Mouse (Mus musculus): ENCODE results near the gene Aloxe3. TPM values are rescaled to one million over a fixed set of nuclear protein-coding genes. Genes with fewer than 3 reads are reported as not detected.

Aloxe3 gene
- total and polyA plus RNA-seq, 3 experiments: 0.13 TPM; not detected in 2

DNA sequence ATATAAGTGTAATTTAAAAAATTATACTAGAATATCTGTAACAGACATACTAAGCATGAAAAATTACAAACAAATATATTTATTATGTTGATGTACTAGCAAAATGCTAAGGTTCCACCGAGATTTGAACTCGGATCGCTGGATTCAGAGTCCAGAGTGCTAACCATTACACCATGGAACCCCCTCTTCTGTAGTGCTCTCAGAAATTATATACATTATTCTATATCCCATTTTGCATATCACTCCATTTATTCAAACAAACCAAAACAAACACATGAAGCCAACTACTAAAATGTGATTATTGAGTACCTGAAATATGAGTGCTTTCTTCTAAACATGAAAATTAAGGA lies 1.2 kb upstream of the Aloxe3 start:
- H3K36me3 ChIP-seq (ENCODE audit: control insufficient read depth in 1 of 2, insufficient read depth in 2 of 2, low read length in 2 of 2): 0 out of 4 replicates have a peak, but pooled peaks cover 0 to 2% of the 10 kb centered on the region in 2 experiments
- H3K27me3 ChIP-seq (ENCODE audit: control insufficient read depth in 1 of 2, insufficient read depth in 2 of 2, low read length in 2 of 2): no peaks in the 10 kb centered on the region
- no peak overlapping the region for H3K27ac ChIP-seq (ENCODE audit: control insufficient read depth, low read depth, low read length)
- no peak for DNase-seq (ENCODE audit: low read depth, low spot score)
- H3K9ac ChIP-seq (ENCODE audit: control insufficient read depth, low read depth, low read length, poor library complexity, severe bottlenecking): no peak overlapping the region
- H3K79me2 ChIP-seq (ENCODE audit: control insufficient read depth, insufficient read depth, low read length, poor library complexity): no peaks in the 10 kb centered on the region
- peak; percentile 53; the same call in 1 of the 2 replicates for TF ChIP-seq ELF1 (IDR thresholded peaks at IDR 0.05; ENCODE audit: low read depth, low read length)
- TF ChIP-seq KAT2A (conservative IDR thresholded peaks at IDR 0.05; ENCODE audit: low read depth, low read length): 0 out of 2 replicates have a peak, but pooled peaks have one; percentile 34
- TF ChIP-seq TBP (IDR thresholded peaks at IDR 0.05; ENCODE audit: low read depth, low read length): 0 out of 2 replicates have a peak, but pooled peaks have one; percentile 82
- no peak for TF ChIP-seq HCFC1 (IDR thresholded peaks at IDR 0.05; ENCODE audit: low read depth, low read length)
- TF ChIP-seq POLR2AphosphoS2 (IDR thresholded peaks at IDR 0.05; ENCODE audit: low read length): no peak
- peak; percentile 89 for TF ChIP-seq MAFK (IDR thresholded peaks at IDR 0.05; ENCODE audit: borderline replicate concordance, low read depth, low read length)
- peak overlapping the region in 1 of 2 experiments; percentile 5; a peak in 2 of 4 replicates for H3K4me3 ChIP-seq (ENCODE audit: control insufficient read depth in 1 of 2, insufficient read depth in 1 of 2, low read depth in 2 of 2, low read length in 2 of 2)
- no peaks in the 10 kb centered on the region for H3K9me3 ChIP-seq (replicated peaks; ENCODE audit: insufficient read depth, low read length)
- peaks cover 0 to 10% of the 10 kb centered on the region in 2 experiments; a peak in 2 of 4 replicates for H3K4me1 ChIP-seq (ENCODE audit: control insufficient read depth in 1 of 2, insufficient read depth in 2 of 2, low read length in 2 of 2)

DNA sequence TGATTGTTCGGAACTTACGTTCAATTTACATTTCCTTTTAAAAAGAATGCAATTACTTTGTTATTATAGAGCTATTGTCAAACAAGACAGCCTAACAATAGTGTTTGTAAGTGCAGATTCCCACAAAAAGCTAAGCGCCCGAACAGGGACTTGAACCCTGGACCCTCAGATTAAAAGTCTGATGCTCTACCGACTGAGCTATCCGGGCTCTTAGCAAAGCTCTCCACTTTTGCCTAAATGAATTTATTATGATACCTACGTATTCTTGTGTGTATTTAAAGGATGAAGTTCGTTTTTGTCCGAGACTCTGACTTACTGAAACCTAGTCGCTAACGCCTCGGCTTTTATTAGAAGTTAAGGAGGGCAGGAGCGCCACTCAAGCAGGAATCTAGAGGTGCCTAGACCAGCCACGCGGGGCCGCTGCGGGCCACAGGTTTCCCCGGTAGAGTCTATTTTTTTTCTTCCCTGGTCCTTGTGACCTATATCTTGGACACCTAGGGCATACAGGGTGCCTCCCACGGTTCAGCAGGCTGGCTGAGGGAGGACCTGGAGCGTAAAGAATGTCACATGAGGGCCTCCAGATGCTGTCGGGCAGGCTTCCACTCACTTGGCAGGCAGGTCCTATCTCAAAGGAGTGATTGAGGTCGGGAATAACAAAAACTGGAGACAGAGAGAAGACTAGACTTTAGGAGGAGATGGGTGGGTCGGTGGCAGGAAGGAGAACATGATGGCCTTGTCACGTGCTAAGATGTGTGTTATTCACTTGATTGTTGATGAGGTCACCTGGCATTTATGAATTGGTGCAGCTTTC lies 450 bp upstream of the Aloxe3 start:
- Histone ChIP-seq H3K4me1 (ENCODE audit: control insufficient read depth in 1 of 2, insufficient read depth in 2 of 2, low read length in 2 of 2) (peaks cover 0 to 9% of the 10 kb centered on the region in 2 experiments; a peak in 2 of 4 replicates), H3K27me3 (ENCODE audit: control insufficient read depth in 1 of 2, insufficient read depth in 2 of 2, low read length in 2 of 2) (no peaks in the 10 kb centered on the region), H3K36me3 (ENCODE audit: control insufficient read depth in 1 of 2, insufficient read depth in 2 of 2, low read length in 2 of 2) (0 out of 4 replicates have a peak, but pooled peaks cover 0 to 2% of the 10 kb centered on the region in 2 experiments), H3K4me3 (ENCODE audit: control insufficient read depth in 1 of 2, insufficient read depth in 1 of 2, low read depth in 2 of 2, low read length in 2 of 2) (peak overlapping the region; percentile 51 to 57), H3K27ac (ENCODE audit: control insufficient read depth, low read depth, low read length) (peak overlapping the region; percentile 1; the same call in 1 of the 2 replicates), H3K79me2 (ENCODE audit: control insufficient read depth, insufficient read depth, low read length, poor library complexity) (no peaks in the 10 kb centered on the region), H3K9ac (ENCODE audit: control insufficient read depth, low read depth, low read length, poor library complexity, severe bottlenecking) (peak overlapping the region; percentile 27), H3K9me3 (replicated peaks; ENCODE audit: insufficient read depth, low read length) (no peaks in the 10 kb centered on the region)
- peak; percentile 97 for DNase-seq (ENCODE audit: low read depth, low spot score)
- TF ChIP-seq HCFC1 (IDR thresholded peaks at IDR 0.05; ENCODE audit: low read depth, low read length) (0 out of 2 replicates have a peak, but pooled peaks have one; percentile 33), TBP (IDR thresholded peaks at IDR 0.05; ENCODE audit: low read depth, low read length) (peak; percentile 100), CHD1 (IDR thresholded peaks at IDR 0.05; ENCODE audit: low read depth, low read length) (no peak), POLR2AphosphoS5 (IDR thresholded peaks at IDR 0.05; ENCODE audit: borderline replicate concordance, low read depth, low read length) (no peak), RCOR1 (IDR thresholded peaks at IDR 0.05; ENCODE audit: low read depth, low read length) (no peak), USF1 (IDR thresholded peaks at IDR 0.05; ENCODE audit: low read depth, low read length) (peak; percentile 81), USF2 (IDR thresholded peaks at IDR 0.05; ENCODE audit: borderline replicate concordance in 1 of 2, insufficient read depth in 1 of 2, low read depth in 1 of 2, low read length in 2 of 2) (no peak), CTCF (IDR thresholded peaks at IDR 0.05 in 2 of 3, conservative IDR thresholded peaks at IDR 0.05 in 1 of 3; ENCODE audit: control insufficient read depth in 1 of 3, insufficient read depth in 1 of 3, low read depth in 2 of 3, low read length in 3 of 3, poor library complexity in 1 of 3, severe bottlenecking in 1 of 3) (peak; percentile 31 to 77 (median 76)), EP300 (IDR thresholded peaks at IDR 0.05; ENCODE audit: low read depth in 1 of 2, low read length in 2 of 2) (no peak), GABPA (IDR thresholded peaks at IDR 0.05; ENCODE audit: low read depth, low read length) (no peak), MAX (IDR thresholded peaks at IDR 0.05; ENCODE audit: low read length) (peak; percentile 78), JUND (IDR thresholded peaks at IDR 0.05; ENCODE audit: low read depth, low read length) (no peak), SIN3A (IDR thresholded peaks at IDR 0.05; ENCODE audit: low read length) (peak; percentile 80), MAFK (IDR thresholded peaks at IDR 0.05; ENCODE audit: borderline replicate concordance, low read depth, low read length) (peak; percentile 99), POLR2AphosphoS2 (IDR thresholded peaks at IDR 0.05; ENCODE audit: low read length) (no peak), ETS1 (IDR thresholded peaks at IDR 0.05; ENCODE audit: low read depth, low read length) (0 out of 2 replicates have a peak, but pooled peaks have one; percentile 4), RAD21 (IDR thresholded peaks at IDR 0.05; ENCODE audit: low read depth, low read length) (peak; percentile 56), MEF2A (IDR thresholded peaks at IDR 0.05; ENCODE audit: extremely low read depth, insufficient replicate concordance, low read depth, low read length, poor library complexity, severe bottlenecking) (no peak), ELF1 (IDR thresholded peaks at IDR 0.05; ENCODE audit: low read depth, low read length) (peak; percentile 78), ZNF384 (IDR thresholded peaks at IDR 0.05; ENCODE audit: low read depth, low read length) (no peak), NELFE (IDR thresholded peaks at IDR 0.05; ENCODE audit: low read depth, low read length) (no peak), E2F4 (IDR thresholded peaks at IDR 0.05; ENCODE audit: borderline replicate concordance, low read depth, low read length) (peak; percentile 72; the same call in 1 of the 2 replicates), MYB (IDR thresholded peaks at IDR 0.05; ENCODE audit: low read depth, low read length) (no peak), MXI1 (IDR thresholded peaks at IDR 0.05; ENCODE audit: low read depth, low read length) (peak; percentile 83; the same call in 1 of the 2 replicates), BHLHE40 (IDR thresholded peaks at IDR 0.05; ENCODE audit: borderline replicate concordance, low read depth, low read length) (peak; percentile 86; the same call in 1 of the 2 replicates)
